Comparison of ENCODE assay signal across 8 mouse cellular contexts in the genomic region with DNA sequence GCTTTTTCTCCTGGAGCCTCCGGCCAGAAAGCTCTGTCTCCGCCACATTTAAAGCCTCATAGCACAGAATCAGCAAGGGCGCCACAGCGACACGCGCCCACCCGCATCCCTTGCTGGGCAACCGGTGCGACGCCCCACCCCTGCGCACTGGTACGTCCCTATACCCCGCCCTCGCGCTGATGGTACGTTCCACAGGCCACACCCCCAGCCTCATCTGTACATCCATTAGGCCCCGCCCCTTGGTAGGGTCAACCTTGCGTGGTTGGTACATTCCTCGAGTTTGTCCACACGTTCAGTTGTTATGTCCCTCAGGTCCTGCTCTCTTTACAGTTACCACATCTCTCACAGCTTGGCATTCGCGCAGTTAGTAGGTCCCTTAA. TPM values are rescaled to one million over a fixed set of nuclear protein-coding genes. Genes with fewer than 3 reads are reported as not detected.
DNase-seq lines count a peak whose midpoint lies in the region; ATAC-seq and TF ChIP-seq lines count a peak whose summit lies in the region.

Gene Rita1, minus strand, starts transcription at position 148 of the 380 bp plus-strand sequence.
Gene Ddx54, plus strand, starts transcription at position 298 of the 380 bp plus-strand sequence.

- H3K4me2 ChIP-seq in neural tube, embryonic 15.5 days, result peak within 1 kb of the TSS; percentile 73

- no peaks in the 10 kb centered on the region for H3K27me3 ChIP-seq in MEL (ENCODE audit: control insufficient read depth in 1 of 2, insufficient read depth in 2 of 2, low read length in 2 of 2)
- no peaks in the 10 kb centered on the region for H3K27me3 ChIP-seq in neural tube, embryonic 15.5 days (replicated peaks)

- peaks cover 29% of the 10 kb centered on the region for H3K79me2 ChIP-seq in MEL (ENCODE audit: control insufficient read depth, insufficient read depth, low read length, poor library complexity)

- TF ChIP-seq EP300 in MEL (IDR thresholded peaks at IDR 0.05; ENCODE audit: low read depth in 1 of 2, low read length in 2 of 2), result no peak

- peak within 1 kb of the TSS; percentile 78 for H3K27ac ChIP-seq in MEL (ENCODE audit: control insufficient read depth, low read depth, low read length)
- H3K27ac ChIP-seq in layer of hippocampus, adult 2 months, result peak within 1 kb of the TSS; percentile 99
- H3K27ac ChIP-seq in neural tube, embryonic 15.5 days (replicated peaks), result peak within 1 kb of the TSS; percentile 93

- no peak for TF ChIP-seq RAD21 in MEL (IDR thresholded peaks at IDR 0.05; ENCODE audit: low read depth, low read length)

- TF ChIP-seq POLR2A in MEL (IDR thresholded peaks at IDR 0.05; ENCODE audit: control insufficient read depth in 1 of 2, insufficient read depth in 1 of 2, low read depth in 1 of 2, low read length in 2 of 2, poor library complexity in 1 of 2), result peak in 1 of 2 experiments; percentile 39; a peak in 1 of 4 replicates

- no peaks in the 10 kb centered on the region for H3K9me3 ChIP-seq in MEL (replicated peaks; ENCODE audit: insufficient read depth, low read length)
- H3K9me3 ChIP-seq in neural tube, embryonic 15.5 days (replicated peaks), result no peaks in the 10 kb centered on the region

- H3K9ac ChIP-seq in MEL (ENCODE audit: control insufficient read depth, low read depth, low read length, poor library complexity, severe bottlenecking), result peak within 1 kb of the TSS; percentile 90
- H3K9ac ChIP-seq in neural tube, embryonic 15.5 days (replicated peaks), result peak within 1 kb of the TSS; percentile 77

- peaks cover 2 to 9% of the 10 kb centered on the region in 2 experiments; a peak in 2 of 4 replicates for H3K4me1 ChIP-seq in MEL (ENCODE audit: control insufficient read depth in 1 of 2, insufficient read depth in 2 of 2, low read length in 2 of 2)
- peaks cover 43% of the 10 kb centered on the region for H3K4me1 ChIP-seq in neural tube, embryonic 15.5 days

- no peak for TF ChIP-seq CTCF in MEL (IDR thresholded peaks at IDR 0.05 in 2 of 3, conservative IDR thresholded peaks at IDR 0.05 in 1 of 3; ENCODE audit: control insufficient read depth in 1 of 3, insufficient read depth in 1 of 3, low read depth in 2 of 3, low read length in 3 of 3, poor library complexity in 1 of 3, severe bottlenecking in 1 of 3)
- TF ChIP-seq CTCF in layer of hippocampus, adult 2 months (conservative IDR thresholded peaks at IDR 0.05), result no peak

- WGBS in neural tube, embryonic 15.5 days, result 3% methylated on average over 22 of the region's 22 CpGs

- peak; percentile 97 for DNase-seq in MEL (ENCODE audit: low read depth, low spot score)
- DNase-seq in cerebellum, adult 9-10 months, result peak; percentile 100
- peak; percentile 98 for DNase-seq in heart, postnatal 4 days
- DNase-seq in layer of hippocampus, adult 2 months (ENCODE audit: low spot score in 2 of 2), result peak; percentile 97 to 98
- peak; percentile 96 for DNase-seq in lung, adult 18-20 months
- peak; percentile 98 for DNase-seq in thymus, postnatal 10 days (ENCODE audit: low spot score in 2 of 2)

- ATAC-seq in frontal cortex, adult (ENCODE audit: low TSS enrichment), result peak; percentile 70
- ATAC-seq in neural tube, embryonic 15.5 days (ENCODE audit: low FRiP score), result peak; percentile 89

- no peaks in the 10 kb centered on the region; a peak in 1 of 4 replicates for H3K36me3 ChIP-seq in MEL (ENCODE audit: control insufficient read depth in 1 of 2, insufficient read depth in 2 of 2, low read length in 2 of 2)
- H3K36me3 ChIP-seq in neural tube, embryonic 15.5 days, result peaks cover 24% of the 10 kb centered on the region

- H3K4me3 ChIP-seq in MEL (ENCODE audit: control insufficient read depth in 1 of 2, insufficient read depth in 1 of 2, low read depth in 2 of 2, low read length in 2 of 2), result peak within 1 kb of the TSS; percentile 88
- peak within 1 kb of the TSS; percentile 77 for H3K4me3 ChIP-seq in layer of hippocampus, adult 2 months
- H3K4me3 ChIP-seq in neural tube, embryonic 15.5 days (replicated peaks), result peak within 1 kb of the TSS; percentile 81

TF ChIP-seq in MEL, 35 proteins besides CTCF, POLR2A, EP300 and RAD21:
- TF ChIP-seq ZMIZ1 (IDR thresholded peaks at IDR 0.05; ENCODE audit: low read depth, low read length) (no peak), CHD2 (IDR thresholded peaks at IDR 0.05; ENCODE audit: low read length) (no peak), MAZ (IDR thresholded peaks at IDR 0.05; ENCODE audit: low read depth, low read length) (no peak; the same call in 1 of the 2 replicates), MAFK (IDR thresholded peaks at IDR 0.05; ENCODE audit: borderline replicate concordance, low read depth, low read length) (no peak), MYB (IDR thresholded peaks at IDR 0.05; ENCODE audit: low read depth, low read length) (no peak), TAL1 (IDR thresholded peaks at IDR 0.05; ENCODE audit: low read length) (no peak), MEF2A (IDR thresholded peaks at IDR 0.05; ENCODE audit: extremely low read depth, insufficient replicate concordance, low read depth, low read length, poor library complexity, severe bottlenecking) (no peak), SMC3 (IDR thresholded peaks at IDR 0.05; ENCODE audit: low read depth, low read length) (no peak), KAT2A (conservative IDR thresholded peaks at IDR 0.05; ENCODE audit: low read depth, low read length) (no peak), NRF1 (IDR thresholded peaks at IDR 0.05; ENCODE audit: insufficient read depth, low read depth, low read length, poor library complexity, severe bottlenecking) (peak; percentile 61), E2F4 (IDR thresholded peaks at IDR 0.05; ENCODE audit: borderline replicate concordance, low read depth, low read length) (no peak), JUND (IDR thresholded peaks at IDR 0.05; ENCODE audit: low read depth, low read length) (no peak), ETS1 (IDR thresholded peaks at IDR 0.05; ENCODE audit: low read depth, low read length) (no peak), NELFE (IDR thresholded peaks at IDR 0.05; ENCODE audit: low read depth, low read length) (peak; percentile 70), USF1 (IDR thresholded peaks at IDR 0.05; ENCODE audit: low read depth, low read length) (no peak), GABPA (IDR thresholded peaks at IDR 0.05; ENCODE audit: low read depth, low read length) (no peak), ELF1 (IDR thresholded peaks at IDR 0.05; ENCODE audit: low read depth, low read length) (no peak), ZC3H11A (IDR thresholded peaks at IDR 0.05; ENCODE audit: low read depth, low read length) (no peak), UBTF (IDR thresholded peaks at IDR 0.05; ENCODE audit: borderline replicate concordance, insufficient read depth, low read depth, low read length) (no peak), ZNF384 (IDR thresholded peaks at IDR 0.05; ENCODE audit: low read depth, low read length) (no peak), POLR2AphosphoS2 (IDR thresholded peaks at IDR 0.05; ENCODE audit: low read length) (no peak), MXI1 (IDR thresholded peaks at IDR 0.05; ENCODE audit: low read depth, low read length) (peak; percentile 89), SIN3A (IDR thresholded peaks at IDR 0.05; ENCODE audit: low read length) (peak; percentile 91), USF2 (IDR thresholded peaks at IDR 0.05; ENCODE audit: borderline replicate concordance in 1 of 2, insufficient read depth in 1 of 2, low read depth in 1 of 2, low read length in 2 of 2) (no peak), ZKSCAN1 (IDR thresholded peaks at IDR 0.05; ENCODE audit: low read depth, low read length) (no peak), GATA1 (IDR thresholded peaks at IDR 0.05; ENCODE audit: low read depth, low read length) (no peak), MYC (IDR thresholded peaks at IDR 0.05; ENCODE audit: low read depth, low read length) (peak; percentile 69; the same call in 1 of the 2 replicates), MAX (IDR thresholded peaks at IDR 0.05; ENCODE audit: low read length) (no peak; the same call in 1 of the 2 replicates), CHD1 (IDR thresholded peaks at IDR 0.05; ENCODE audit: low read depth, low read length) (peak; percentile 100), BHLHE40 (IDR thresholded peaks at IDR 0.05; ENCODE audit: borderline replicate concordance, low read depth, low read length) (no peak), HCFC1 (IDR thresholded peaks at IDR 0.05; ENCODE audit: low read depth, low read length) (peak; percentile 65; the same call in 1 of the 2 replicates), RCOR1 (IDR thresholded peaks at IDR 0.05; ENCODE audit: low read depth, low read length) (no peak), TCF12 (IDR thresholded peaks at IDR 0.05; ENCODE audit: low read depth, low read length) (no peak), TBP (IDR thresholded peaks at IDR 0.05; ENCODE audit: low read depth, low read length) (peak; percentile 77), POLR2AphosphoS5 (IDR thresholded peaks at IDR 0.05; ENCODE audit: borderline replicate concordance, low read depth, low read length) (no peak)

RNA-seq across cellular contexts. Expression of gene Rita1, which starts in this region (rescaled TPM):
- 14.0 and 18.1 TPM in 2 replicates for total RNA-seq in MEL (2012; rRNA removed)
- polyA plus RNA-seq in MEL (2012; ENCODE audit: insufficient read depth in 1 of 2, insufficient read length in 2 of 2, low read depth in 1 of 2, low replicate concordance in 2 of 2, missing spikeins in 1 of 2), result 10 to 100 TPM in 1 of 2 experiments, not detected in 1; 22.1 TPM
- 10 to 100 TPM; 10.7 to 10.8 TPM for total RNA-seq in heart, postnatal 4 days (2021)
- 10 to 100 TPM; 23.7 to 28.0 TPM for total RNA-seq in layer of hippocampus, adult 2 months (2021)
- 29.4 and 34.0 TPM in 2 replicates for polyA plus RNA-seq in neural tube, embryonic 15.5 days (2015; fragmentation: Nextera tagmentation; extraction: Ambion mirVana)

RNA-seq across cellular contexts. Expression of gene Ddx54, which starts in this region (rescaled TPM):
- total RNA-seq in MEL (2012; rRNA removed), result 73.8 and 74.8 TPM in 2 replicates
- polyA plus RNA-seq in MEL (2012; ENCODE audit: insufficient read depth in 1 of 2, insufficient read length in 2 of 2, low read depth in 1 of 2, low replicate concordance in 2 of 2, missing spikeins in 1 of 2), result 10 to 100 TPM in 1 of 2 experiments, not detected in 1; 99.9 TPM
- 10 to 100 TPM; 30.8 to 32.0 TPM for total RNA-seq in heart, postnatal 4 days (2021)
- total RNA-seq in layer of hippocampus, adult 2 months (2021), result 10 to 100 TPM; 36.8 to 37.2 TPM
- polyA plus RNA-seq in neural tube, embryonic 15.5 days (2015; fragmentation: Nextera tagmentation; extraction: Ambion mirVana), result 35.7 and 42.0 TPM in 2 replicates

Comparison
In these comparisons a context has a peak if more than half of its experiments do, and no peak if none do; other contexts are left out.
1. Peak in every context shown above with its lines: DNase-seq, ATAC-seq, H3K4me3 ChIP-seq and H3K27ac ChIP-seq.